Mouse (Mus musculus): ENCODE measurements around the gene Ccdc60.

GRCm38 (mm10) chr5:116252186-116252585 lies 36.6 kb downstream of the Ccdc60 start:
- no peak for TF ChIP-seq CTCF (IDR thresholded peaks at IDR 0.05; ENCODE audit: control insufficient read depth, insufficient read depth, insufficient replicate concordance, low read depth, low read length)
- TF ChIP-seq POLR2A (IDR thresholded peaks at IDR 0.05; ENCODE audit: control insufficient read depth, low read depth, low read length): no peak

All from testis, adult 2 months (tissue).